Mouse (Mus musculus): ENCODE measurements around the gene Vmn1r173.
"Not testable (repeated sequence)": the region's sequence is repeated elsewhere in the genome, so short reads cannot be mapped to it uniquely, and the experiment has no call there.

The Vmn1r173 gene

GRCm38 (mm10) chr7:23700403-23700802 is at the start of gene Vmn1r173:
Gene Vmn1r173 (plus strand): TSS chr7:23700703.
- DNase-seq: not testable (repeated sequence)

DNA sequence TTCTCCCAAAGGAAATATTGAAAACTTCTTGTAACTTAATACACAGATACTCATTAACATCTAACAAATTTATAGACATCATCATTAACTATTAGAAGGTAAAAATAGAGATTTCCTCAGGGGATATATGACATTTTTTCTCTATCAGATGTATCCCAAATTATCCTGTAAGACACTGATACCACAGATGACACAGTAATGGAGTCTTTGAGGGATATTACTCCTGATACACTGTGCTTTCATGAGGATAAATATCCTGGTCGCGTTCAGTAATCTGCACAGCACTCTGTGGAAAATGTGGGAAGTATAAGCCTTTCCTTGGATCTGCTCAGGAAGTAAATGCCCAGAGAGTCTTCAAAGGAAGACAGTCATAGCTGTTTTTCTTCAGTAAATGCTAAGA is 42.5 kb upstream of the Vmn1r173 start, which contains the start of gene Vmn1r172:
TSS of gene Vmn1r172 (plus strand) at position 301 of the 400 bp plus-strand sequence.
- DNase-seq: no peak

DNA sequence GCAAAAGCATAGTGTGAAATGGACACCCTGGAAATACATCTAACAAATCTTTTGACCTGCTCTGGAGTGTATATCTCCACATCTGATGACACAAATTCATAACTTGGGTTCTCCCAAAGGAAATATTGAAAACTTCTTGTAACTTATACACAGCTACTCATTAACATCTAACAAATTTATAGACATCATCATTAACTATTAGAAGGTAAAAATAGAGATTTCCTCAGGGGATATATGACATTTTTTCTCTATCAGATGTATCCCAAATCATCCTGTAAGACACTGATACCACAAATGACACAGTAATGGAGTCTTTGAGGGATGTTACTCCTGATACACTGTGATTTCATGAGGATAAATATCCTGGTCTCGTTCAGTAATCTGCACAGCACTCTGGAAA is 51.5 kb downstream of the Vmn1r173 start, which contains the start of gene Vmn1r174:
TSS of gene Vmn1r174 (plus strand) at position 301 of the 400 bp plus-strand sequence.
- not testable (repeated sequence) for DNase-seq
